Mouse (Mus musculus): ENCODE results near the gene Mad2l1. TPM values are rescaled to one million over a fixed set of nuclear protein-coding genes. Genes with fewer than 3 reads are reported as not detected.

The Mad2l1 gene
- 0.69 and 1.2 TPM in 2 replicates for polyA plus RNA-seq (2012)

GRCm38 (mm10) chr6:66535028-66535862, at the start of gene Mad2l1:
Gene Mad2l1, plus strand, starts transcription at chr6:66535390.
- peak within 1 kb of the TSS; percentile 70 for H3K4me3 ChIP-seq (replicated peaks)
- H3K9me3 ChIP-seq (ENCODE audit: control insufficient read depth, low read length) = no peaks in the 10 kb centered on the region
- H3K4me1 ChIP-seq (ENCODE audit: control insufficient read depth) = peaks cover 23% of the 10 kb centered on the region
- H3K36me3 ChIP-seq (ENCODE audit: control insufficient read depth) = peaks cover 40% of the 10 kb centered on the region
- no peak for TF ChIP-seq TAL1 (IDR thresholded peaks at IDR 0.05; ENCODE audit: low read length)
- TF ChIP-seq GATA1 (IDR thresholded peaks at IDR 0.05; ENCODE audit: low read length) = no peak
- H3K27me3 ChIP-seq (ENCODE audit: control insufficient read depth) = no peaks in the 10 kb centered on the region

GRCm38 (mm10) chr6:66493685-66494084, 41.5 kb upstream of the Mad2l1 start:
- TF ChIP-seq TAL1 (IDR thresholded peaks at IDR 0.05; ENCODE audit: low read length) = no peak
- no peak for TF ChIP-seq GATA1 (IDR thresholded peaks at IDR 0.05; ENCODE audit: low read length)
- H3K4me1 ChIP-seq (ENCODE audit: control insufficient read depth) = no peaks in the 10 kb centered on the region
- no peak overlapping the region for H3K4me3 ChIP-seq (replicated peaks)
- no peaks in the 10 kb centered on the region for H3K9me3 ChIP-seq (ENCODE audit: control insufficient read depth, low read length)
- no peaks in the 10 kb centered on the region for H3K27me3 ChIP-seq (ENCODE audit: control insufficient read depth)
- no peaks in the 10 kb centered on the region for H3K36me3 ChIP-seq (ENCODE audit: control insufficient read depth)

- H3K36me3 ChIP-seq (ENCODE audit: control insufficient read depth) = no peaks in the 10 kb centered on the region
- no peak overlapping the region for H3K4me3 ChIP-seq (replicated peaks)
Observed at GRCm38 (mm10) chr6:66516368-66516767, 18.8 kb upstream of the Mad2l1 start.

GRCm38 (mm10) chr6:66528386-66528785, 6.8 kb upstream of the Mad2l1 start:
- no peaks in the 10 kb centered on the region for H3K9me3 ChIP-seq (ENCODE audit: control insufficient read depth, low read length)
- H3K4me1 ChIP-seq (ENCODE audit: control insufficient read depth) = no peaks in the 10 kb centered on the region
- H3K36me3 ChIP-seq (ENCODE audit: control insufficient read depth) = no peaks in the 10 kb centered on the region

More at GRCm38 (mm10) chr6:66516368-66516767, 18.8 kb upstream of the Mad2l1 start:
- TF ChIP-seq TAL1 (IDR thresholded peaks at IDR 0.05; ENCODE audit: low read length) (no peak), GATA1 (IDR thresholded peaks at IDR 0.05; ENCODE audit: low read length) (no peak)
- no peaks in the 10 kb centered on the region for H3K9me3 ChIP-seq (ENCODE audit: control insufficient read depth, low read length)
- no peaks in the 10 kb centered on the region for H3K4me1 ChIP-seq (ENCODE audit: control insufficient read depth)
- no peaks in the 10 kb centered on the region for H3K27me3 ChIP-seq (ENCODE audit: control insufficient read depth)

GRCm38 (mm10) chr6:66533241-66533640, 1.9 kb upstream of the Mad2l1 start:
- Histone ChIP-seq H3K9me3 (ENCODE audit: control insufficient read depth, low read length) (no peaks in the 10 kb centered on the region), H3K4me3 (replicated peaks) (no peak overlapping the region)

More at GRCm38 (mm10) chr6:66528386-66528785, 6.8 kb upstream of the Mad2l1 start:
- no peak overlapping the region for H3K4me3 ChIP-seq (replicated peaks)
- H3K27me3 ChIP-seq (ENCODE audit: control insufficient read depth) = no peaks in the 10 kb centered on the region
- TF ChIP-seq GATA1 (IDR thresholded peaks at IDR 0.05; ENCODE audit: low read length) = no peak
- TF ChIP-seq TAL1 (IDR thresholded peaks at IDR 0.05; ENCODE audit: low read length) = no peak

GRCm38 (mm10) chr6:66534366-66534941, 736 bp upstream of the Mad2l1 start:
- TF ChIP-seq TAL1 (IDR thresholded peaks at IDR 0.05; ENCODE audit: low read length) (no peak), GATA1 (IDR thresholded peaks at IDR 0.05; ENCODE audit: low read length) (no peak)
- Histone ChIP-seq H3K4me3 (replicated peaks) (peak overlapping the region; percentile 70), H3K27me3 (ENCODE audit: control insufficient read depth) (no peaks in the 10 kb centered on the region), H3K9me3 (ENCODE audit: control insufficient read depth, low read length) (no peaks in the 10 kb centered on the region), H3K4me1 (ENCODE audit: control insufficient read depth) (peaks cover 23% of the 10 kb centered on the region), H3K36me3 (ENCODE audit: control insufficient read depth) (peaks cover 32% of the 10 kb centered on the region)

More at GRCm38 (mm10) chr6:66533241-66533640, 1.9 kb upstream of the Mad2l1 start:
- peaks cover 21% of the 10 kb centered on the region for H3K4me1 ChIP-seq (ENCODE audit: control insufficient read depth)
- no peaks in the 10 kb centered on the region for H3K27me3 ChIP-seq (ENCODE audit: control insufficient read depth)
- no peak for TF ChIP-seq GATA1 (IDR thresholded peaks at IDR 0.05; ENCODE audit: low read length)
- TF ChIP-seq TAL1 (IDR thresholded peaks at IDR 0.05; ENCODE audit: low read length) = no peak
- H3K36me3 ChIP-seq (ENCODE audit: control insufficient read depth) = peaks cover 20% of the 10 kb centered on the region

- peaks cover 47% of the 10 kb centered on the region for H3K36me3 ChIP-seq (ENCODE audit: control insufficient read depth)
- no peaks in the 10 kb centered on the region for H3K27me3 ChIP-seq (ENCODE audit: control insufficient read depth)
- TF ChIP-seq TAL1 (IDR thresholded peaks at IDR 0.05; ENCODE audit: low read length) = no peak
- TF ChIP-seq GATA1 (IDR thresholded peaks at IDR 0.05; ENCODE audit: low read length) = no peak
- peaks cover 23% of the 10 kb centered on the region for H3K4me1 ChIP-seq (ENCODE audit: control insufficient read depth)
- H3K9me3 ChIP-seq (ENCODE audit: control insufficient read depth, low read length) = no peaks in the 10 kb centered on the region
- H3K4me3 ChIP-seq (replicated peaks) = peak overlapping the region; percentile 70
Observed at GRCm38 (mm10) chr6:66535966-66536365, 776 bp downstream of the Mad2l1 start.

GRCm38 (mm10) chr6:66559996-66560395, 24.8 kb downstream of the Mad2l1 start, which contains the start of gene Vmn1r32:
Gene Vmn1r32, minus strand, starts transcription at chr6:66560096.
- no peak within 1 kb of the TSS for H3K4me3 ChIP-seq (replicated peaks)
- no peaks in the 10 kb centered on the region for H3K36me3 ChIP-seq (ENCODE audit: control insufficient read depth)
- no peak for TF ChIP-seq GATA1 (IDR thresholded peaks at IDR 0.05; ENCODE audit: low read length)
- no peak for TF ChIP-seq TAL1 (IDR thresholded peaks at IDR 0.05; ENCODE audit: low read length)
- H3K9me3 ChIP-seq (ENCODE audit: control insufficient read depth, low read length) = no peaks in the 10 kb centered on the region
- no peaks in the 10 kb centered on the region for H3K27me3 ChIP-seq (ENCODE audit: control insufficient read depth)
- no peaks in the 10 kb centered on the region for H3K4me1 ChIP-seq (ENCODE audit: control insufficient read depth)

- TF ChIP-seq TAL1 (IDR thresholded peaks at IDR 0.05; ENCODE audit: low read length) = no peak
- no peak for TF ChIP-seq GATA1 (IDR thresholded peaks at IDR 0.05; ENCODE audit: low read length)
- Histone ChIP-seq H3K4me1 (ENCODE audit: control insufficient read depth) (no peaks in the 10 kb centered on the region), H3K27me3 (ENCODE audit: control insufficient read depth) (no peaks in the 10 kb centered on the region), H3K9me3 (ENCODE audit: control insufficient read depth, low read length) (peaks cover 2% of the 10 kb centered on the region), H3K4me3 (replicated peaks) (no peak overlapping the region), H3K36me3 (ENCODE audit: control insufficient read depth) (no peaks in the 10 kb centered on the region)
Observed at GRCm38 (mm10) chr6:66595804-66596203, 60.6 kb downstream of the Mad2l1 start.

Other genes with a start within 250 kb of the Mad2l1 start
- not detected in 2 replicates for gene Vmn1r32, start 24.7 kb downstream of the Mad2l1 start, polyA plus RNA-seq (2012)
- gene Vmn1r33, start 82.9 kb downstream of the Mad2l1 start, polyA plus RNA-seq (2012) = 0.03 TPM in 1 of 2 replicates, not detected in the other
- gene Vmn1r34, start 108.5 kb downstream of the Mad2l1 start, polyA plus RNA-seq (2012) = not detected in 2 replicates
- gene Vmn1r35, start 150.5 kb downstream of the Mad2l1 start, polyA plus RNA-seq (2012) = not detected in 2 replicates
- not detected in 2 replicates for gene Vmn1r36, start 183.8 kb downstream of the Mad2l1 start, polyA plus RNA-seq (2012)
- not detected in 2 replicates for gene Vmn1r37, start 194.0 kb downstream of the Mad2l1 start, polyA plus RNA-seq (2012)
- gene Vmn1r38, start 247.2 kb downstream of the Mad2l1 start, polyA plus RNA-seq (2012) = not detected in 2 replicates

Data from erythroblast, embryonic 14.5 days (primary cell).